Mouse (Mus musculus) yolk sac, embryonic 10.5 days (tissue): ENCODE data around the gene Car2.

Experiments
- DNase-seq: peaks from one replicate; pipeline ENCODE4 v3.0.0-alpha.2; 2017; ENCODE audit warnings: low spot score

The Car2 gene

DNA sequence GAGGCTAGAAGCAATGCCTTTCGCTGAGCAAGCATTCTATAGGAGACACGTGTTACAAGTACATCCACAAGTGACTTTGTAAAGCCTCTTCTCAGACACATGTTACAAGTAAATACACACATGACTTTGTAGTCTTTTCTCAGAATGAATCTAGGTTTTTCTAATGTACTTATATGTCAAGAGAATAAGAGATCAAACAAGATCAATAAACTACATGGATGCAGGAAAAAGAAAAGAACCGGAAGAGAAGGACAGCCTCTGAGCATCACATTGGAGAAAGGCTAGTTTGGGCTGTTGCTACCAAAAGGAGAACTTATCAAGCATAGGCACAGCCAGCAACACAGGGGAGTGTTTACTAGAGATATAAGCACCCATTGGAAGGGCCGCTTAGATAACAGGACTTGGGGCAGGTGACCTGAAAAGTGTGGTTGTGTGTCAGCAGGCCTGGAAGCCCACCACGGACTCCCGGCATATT lies 7.3 kb upstream of the Car2 start:
- no peak for DNase-seq

GRCm38 (mm10) chr3:14879293-14879692 lies 6.8 kb upstream of the Car2 start:
- DNase-seq = no peak

GRCm38 (mm10) chr3:14880277-14880676 lies 5.8 kb upstream of the Car2 start:
- no peak for DNase-seq

- no peak for DNase-seq
These were observed 4.1 kb upstream of the Car2 start for GRCm38 (mm10) chr3:14882005-14882404.

- no peak for DNase-seq
These were observed 3.3 kb upstream of the Car2 start for GRCm38 (mm10) chr3:14882756-14883155.

DNA sequence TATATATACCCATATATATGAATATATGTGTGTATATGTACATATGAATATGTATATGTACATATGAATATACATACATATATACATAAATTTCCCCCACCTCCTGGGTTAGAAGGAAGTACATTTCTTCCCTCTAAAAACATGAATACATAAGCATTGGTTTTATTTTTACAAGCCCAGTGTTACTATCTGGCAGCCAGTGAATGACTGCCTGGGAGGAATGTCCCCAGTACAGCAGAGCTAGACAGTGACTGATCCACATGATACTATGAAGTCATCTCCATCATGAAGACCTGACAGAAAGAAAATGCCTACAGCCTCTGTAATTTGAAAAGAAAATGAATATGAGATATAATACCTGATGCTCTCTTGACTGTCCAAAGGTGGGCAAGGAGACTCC lies 1.2 kb upstream of the Car2 start:
- no peak for DNase-seq

DNA sequence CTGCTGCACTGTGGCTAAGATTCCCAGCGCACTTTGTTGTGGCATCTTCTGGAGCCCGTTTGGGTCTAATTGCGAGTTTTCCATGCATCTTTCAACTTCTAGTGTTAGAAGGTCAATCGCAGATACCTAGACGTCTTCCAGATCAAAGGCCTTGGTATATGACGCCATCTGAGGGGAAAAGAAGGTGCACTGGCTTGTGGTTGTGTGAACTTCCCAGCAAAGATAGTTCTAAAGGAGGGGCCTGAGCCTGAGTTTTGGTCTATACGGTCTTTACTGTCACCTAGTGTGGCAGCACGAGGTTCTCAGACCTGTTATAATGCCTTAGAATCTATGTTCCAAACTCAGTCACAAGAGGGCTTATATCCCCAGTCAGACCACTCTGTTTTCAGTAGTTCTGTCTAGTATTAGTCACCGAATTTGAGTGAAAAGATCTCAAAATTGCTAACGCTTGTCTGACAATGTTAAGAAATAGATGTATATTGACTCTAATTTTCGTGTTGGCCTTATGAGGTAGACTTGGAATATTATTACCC lies 1.1 kb downstream of the Car2 start:
- no peak for DNase-seq

DNA sequence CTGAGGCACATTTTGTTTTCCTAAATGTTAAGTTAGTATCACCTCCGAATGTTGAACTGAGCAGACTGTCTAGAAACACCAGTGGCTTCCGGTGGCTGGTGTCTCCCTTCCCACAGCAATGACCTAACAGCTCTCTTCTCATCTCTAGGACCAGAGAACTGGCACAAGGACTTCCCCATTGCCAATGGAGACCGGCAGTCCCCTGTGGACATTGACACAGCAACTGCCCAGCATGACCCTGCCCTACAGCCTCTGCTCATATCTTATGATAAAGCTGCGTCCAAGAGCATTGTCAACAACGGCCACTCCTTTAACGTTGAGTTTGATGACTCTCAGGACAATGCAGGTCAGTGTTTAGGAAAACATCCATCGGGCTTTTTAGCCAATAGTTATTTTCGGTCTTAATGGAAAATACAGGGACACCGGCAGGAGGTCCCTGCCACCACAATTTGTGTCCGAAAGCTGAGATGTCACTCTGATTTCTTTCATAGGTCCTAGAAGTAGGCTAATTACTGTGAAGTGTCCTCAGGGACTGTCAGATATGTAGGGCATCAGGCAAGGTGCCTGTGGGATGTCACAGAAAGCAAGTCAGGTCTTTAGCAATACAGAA lies 1.7 kb downstream of the Car2 start:
- no peak for DNase-seq

DNA sequence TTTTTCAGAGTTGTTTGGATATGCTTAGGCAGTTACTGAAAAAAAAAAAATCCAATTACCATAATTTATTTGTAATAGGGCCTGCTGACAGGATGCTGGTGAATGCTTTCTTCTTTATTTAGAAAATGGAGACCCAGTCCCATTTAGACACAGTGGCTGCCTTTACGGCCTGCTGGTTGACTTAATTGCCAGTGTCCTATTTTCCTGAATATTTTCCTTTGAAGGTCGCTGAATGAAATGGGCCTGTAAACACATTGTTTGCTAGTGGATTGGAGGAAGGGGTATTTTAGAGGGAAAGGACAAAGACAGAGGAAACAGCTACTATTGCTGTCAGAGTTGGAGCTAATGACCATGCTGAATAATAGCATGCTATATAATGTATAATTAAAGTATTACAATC lies 2.5 kb downstream of the Car2 start:
- no peak for DNase-seq

- DNase-seq = no peak
These were observed 3.0 kb downstream of the Car2 start for GRCm38 (mm10) chr3:14889085-14889484.

- DNase-seq = no peak
These were observed 3.8 kb downstream of the Car2 start for GRCm38 (mm10) chr3:14889716-14890409.

DNA sequence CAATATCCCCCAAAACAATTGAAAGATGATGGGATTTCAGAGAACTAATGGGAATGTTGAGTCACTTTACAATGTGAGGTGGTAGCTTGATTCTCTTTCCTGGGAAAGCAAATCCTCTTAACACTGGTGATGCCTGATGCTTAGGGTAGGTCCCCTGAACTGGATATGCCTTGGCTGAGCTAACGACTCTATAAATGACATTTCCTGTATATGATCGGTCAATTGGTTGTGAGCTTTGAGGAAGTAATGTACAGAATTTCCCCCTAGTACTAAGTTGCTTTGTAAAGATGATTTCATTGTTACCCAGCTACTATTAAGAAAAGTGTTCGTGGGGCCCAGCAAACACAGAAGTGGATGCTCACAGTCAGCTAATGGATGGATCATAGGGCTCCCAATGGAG lies 6.9 kb downstream of the Car2 start:
- DNase-seq = no peak

DNA sequence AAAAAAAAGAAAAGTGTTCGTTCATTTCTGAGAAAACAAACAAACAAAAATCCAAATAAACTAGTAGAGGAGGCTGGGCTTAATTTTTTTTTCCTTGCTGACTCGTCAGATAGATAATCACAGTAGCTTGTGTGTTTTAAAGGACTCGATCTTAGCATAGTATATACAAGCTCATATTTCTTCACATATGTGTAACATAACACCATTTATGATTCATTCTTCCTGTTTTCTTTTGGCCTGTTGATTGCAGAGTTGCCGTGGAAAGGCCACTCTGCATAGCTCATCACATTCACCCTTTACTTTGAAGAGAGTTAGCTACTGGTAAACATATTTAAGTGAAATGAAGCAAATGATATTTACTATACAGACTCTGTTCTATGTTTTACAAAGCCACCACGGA lies 7.6 kb downstream of the Car2 start:
- DNase-seq = no peak

GRCm38 (mm10) chr3:14895333-14895732 lies 9.3 kb downstream of the Car2 start:
- DNase-seq = no peak

- DNase-seq = peak; percentile 72
These were observed 11.7 kb downstream of the Car2 start for GRCm38 (mm10) chr3:14897770-14898169.

- DNase-seq = no peak
These were observed 17.3 kb downstream of the Car2 start for GRCm38 (mm10) chr3:14903380-14903779.

DNA sequence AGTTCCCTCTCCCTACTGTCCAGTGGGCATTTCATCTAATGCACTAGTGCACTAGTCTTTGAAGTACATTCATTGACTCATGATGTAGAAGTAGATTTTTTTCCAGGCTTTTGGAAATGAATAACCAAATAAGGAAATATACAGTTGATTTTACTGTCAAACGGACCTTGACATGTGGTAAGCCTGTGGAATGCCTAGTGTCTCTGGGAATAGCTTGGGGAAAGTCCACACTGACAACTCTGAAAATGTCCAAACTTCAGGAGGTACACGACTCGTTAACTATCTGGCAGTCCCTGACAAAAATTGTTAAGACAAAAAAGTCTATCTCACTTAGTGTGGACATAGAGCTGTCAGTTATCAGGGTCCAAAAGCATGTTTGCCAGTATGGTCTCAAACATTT lies 18.1 kb downstream of the Car2 start:
- no peak for DNase-seq

DNA sequence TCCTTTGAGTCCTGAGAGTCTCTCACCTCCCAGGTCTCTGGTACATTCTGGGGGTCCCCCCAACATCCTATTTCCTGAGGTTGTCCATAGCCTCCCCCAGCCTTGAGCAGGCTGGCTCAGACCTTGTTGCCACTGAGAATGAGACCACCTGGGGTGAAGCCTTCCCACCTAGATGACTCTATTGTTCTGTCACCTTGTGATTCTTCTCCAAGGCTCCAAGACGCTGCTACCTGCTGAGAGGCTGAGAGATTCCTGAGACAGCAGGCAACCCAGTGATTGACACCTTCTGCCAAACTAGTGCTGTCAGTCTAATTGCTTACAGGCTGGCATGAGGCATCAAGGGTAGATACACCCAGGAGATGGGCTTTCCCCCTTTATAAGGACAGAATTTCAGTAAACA lies 21.2 kb downstream of the Car2 start:
- no peak for DNase-seq

GRCm38 (mm10) chr3:14911992-14912582 lies 26.0 kb downstream of the Car2 start:
- no peak for DNase-seq

DNA sequence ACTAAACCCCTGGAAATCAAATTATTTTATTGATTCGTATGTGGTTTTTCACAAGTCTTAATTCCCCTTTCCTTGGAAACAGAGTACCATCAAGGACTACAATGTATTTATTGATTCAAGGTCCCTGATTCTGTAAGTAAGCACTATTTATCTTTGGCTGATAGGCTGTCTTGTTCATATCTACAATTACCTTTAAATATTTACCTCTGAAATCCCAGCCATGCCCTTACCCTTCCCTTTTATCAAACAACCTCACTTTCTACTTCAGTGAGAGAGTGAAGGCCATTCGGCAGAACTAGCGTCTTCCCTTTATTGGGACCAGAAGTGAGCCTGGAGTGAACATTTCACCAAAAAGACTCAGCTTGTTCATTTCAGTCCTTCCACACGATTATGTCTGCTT lies 27.7 kb downstream of the Car2 start:
- no peak for DNase-seq

- DNase-seq = no peak
These were observed 29.3 kb downstream of the Car2 start for GRCm38 (mm10) chr3:14915355-14915754.

GRCm38 (mm10) chr3:14917261-14917660 lies 31.2 kb downstream of the Car2 start:
- DNase-seq = no peak

- no peak for DNase-seq
These were observed 58.6 kb downstream of the Car2 start for GRCm38 (mm10) chr3:14944706-14945105.
